Mouse (Mus musculus) small intestine, adult 2 months (tissue): Measurements from ENCODE around the gene 1700037H04Rik.

Experiments used
- CTCF ChIP-seq: fragments of 200-500 bp; IDR thresholded peaks from 2 replicates; pipeline ENCODE4 v1.5.1; 2012; ENCODE audit warnings: low read depth, mild to moderate bottlenecking, control low read depth, inconsistent platforms, low read length, moderate library complexity, mixed read lengths; ENCODE audit not compliant: insufficient replicate concordance, insufficient read length; ENCODE audit errors: extremely low read depth
- POLR2A ChIP-seq: fragments of 200-500 bp; IDR thresholded peaks from 2 replicates; pipeline ENCODE4 v1.6.1; 2012; ENCODE audit warnings: low read depth, mild to moderate bottlenecking, control low read depth, inconsistent platforms, low read length, moderate library complexity

DNA sequence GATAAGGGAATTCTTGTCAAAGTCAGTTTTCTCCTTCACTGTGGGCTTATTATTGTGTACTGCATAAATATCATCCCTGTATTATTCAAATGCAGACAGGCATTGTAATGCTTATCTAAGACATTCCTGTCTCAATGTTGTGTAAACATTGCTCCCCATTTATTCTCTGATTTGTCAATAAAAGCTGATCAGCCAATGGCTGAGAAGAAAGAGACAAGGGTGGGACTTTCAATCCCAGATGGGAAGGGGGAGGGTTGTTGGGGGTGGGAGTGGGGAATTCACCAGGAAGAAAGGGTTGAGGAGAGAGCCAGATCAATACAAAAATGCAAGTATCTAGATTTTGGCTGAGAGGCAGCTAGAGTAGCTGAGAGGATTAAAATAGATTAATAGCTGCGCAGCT, 9.0 kb upstream of the 1700037H04Rik start:
- TF ChIP-seq CTCF (no peak), POLR2A (no peak)
